Mouse (Mus musculus) mouse embryonic stem cell (cell line): Measurements from ENCODE around the gene Stx6.
"Not testable (repeated sequence)": the region's sequence is repeated elsewhere in the genome, so short reads cannot be mapped to it uniquely, and the experiment has no call there.

Experiments used
- in situ Hi-C, 2 experiments: fragments of 300-500 bp; cut with MboI; formaldehyde crosslinking; loops; 1 replicate in 1 of 2; 3 replicates in 1 of 2; pipeline ENCODE4 v1.14.3; 2019 to 2020; ENCODE audit warnings: low sequenced_read_pairs in 2 of 2, low pct_unique_long_range_greater_than_20kb in 1 of 2, mixed read lengths in 1 of 2; ENCODE audit not compliant: unreplicated experiment in 1 of 2

Stx6 gene

DNA sequence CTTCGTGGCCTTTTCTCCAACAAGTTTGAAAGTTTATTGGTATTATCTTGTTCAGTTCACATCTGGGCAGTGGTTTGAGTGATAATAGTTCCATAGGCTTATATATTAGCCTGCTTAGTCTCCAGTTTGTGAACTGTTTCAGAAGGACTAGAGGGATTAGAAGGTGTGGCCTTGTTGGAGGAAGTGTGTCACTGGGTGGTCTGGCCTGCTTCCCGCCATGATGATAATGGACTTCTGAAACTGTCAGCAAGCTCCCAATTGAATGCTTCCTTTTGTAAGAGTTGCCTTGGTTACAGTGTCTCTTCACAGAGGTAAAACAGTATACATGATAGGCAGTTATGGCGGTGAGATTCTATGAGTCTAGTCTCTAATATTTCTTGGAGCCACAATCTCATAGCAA, 9.1 kb upstream of the Stx6 start:
- in situ Hi-C loops: loop anchor here in 1 of 2 experiments (25.0 kb wide), 1 partner anchor 112 kb away; no protein-coding TSS in a partner anchor

DNA sequence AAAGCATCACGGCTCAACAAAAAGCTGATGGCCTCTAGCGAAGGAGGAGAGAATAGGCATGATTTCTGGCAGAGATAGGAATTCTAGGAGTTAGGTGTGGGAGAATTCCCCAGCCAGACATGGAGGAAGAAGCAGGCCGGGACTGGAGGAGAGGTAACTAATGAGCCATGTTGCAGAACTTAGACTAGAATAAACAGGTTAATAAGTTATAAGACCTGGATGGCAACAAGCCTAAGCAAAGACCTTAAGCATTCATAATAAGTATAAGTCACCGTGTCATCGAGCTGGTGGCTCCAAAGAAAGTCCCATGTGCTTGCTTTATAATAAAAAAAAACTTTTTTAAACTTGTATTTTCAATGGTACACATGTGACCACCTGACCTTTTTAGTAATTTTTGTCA, 7.7 kb upstream of the Stx6 start:
- in situ Hi-C loops: no loop called here

DNA sequence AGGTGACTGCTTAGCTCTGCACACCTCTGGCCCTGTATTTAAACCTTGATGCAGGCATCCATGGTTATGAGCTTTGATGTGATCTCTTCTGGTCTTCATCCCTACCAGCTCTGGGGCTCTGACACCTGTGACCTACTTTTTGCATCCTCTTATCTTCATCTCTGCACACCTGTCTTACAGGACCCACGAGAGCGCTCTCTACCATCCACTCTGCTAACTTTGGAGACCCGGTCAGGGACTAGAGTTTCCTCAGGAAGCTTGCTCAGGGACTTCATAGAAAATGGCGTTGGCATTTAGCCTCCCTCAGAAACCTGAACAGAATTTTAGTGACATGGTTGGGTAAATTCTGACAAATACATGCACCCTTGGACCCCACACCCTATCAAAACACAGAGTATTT, 4.6 kb upstream of the Stx6 start:
- in situ Hi-C loops: no loop called here

DNA sequence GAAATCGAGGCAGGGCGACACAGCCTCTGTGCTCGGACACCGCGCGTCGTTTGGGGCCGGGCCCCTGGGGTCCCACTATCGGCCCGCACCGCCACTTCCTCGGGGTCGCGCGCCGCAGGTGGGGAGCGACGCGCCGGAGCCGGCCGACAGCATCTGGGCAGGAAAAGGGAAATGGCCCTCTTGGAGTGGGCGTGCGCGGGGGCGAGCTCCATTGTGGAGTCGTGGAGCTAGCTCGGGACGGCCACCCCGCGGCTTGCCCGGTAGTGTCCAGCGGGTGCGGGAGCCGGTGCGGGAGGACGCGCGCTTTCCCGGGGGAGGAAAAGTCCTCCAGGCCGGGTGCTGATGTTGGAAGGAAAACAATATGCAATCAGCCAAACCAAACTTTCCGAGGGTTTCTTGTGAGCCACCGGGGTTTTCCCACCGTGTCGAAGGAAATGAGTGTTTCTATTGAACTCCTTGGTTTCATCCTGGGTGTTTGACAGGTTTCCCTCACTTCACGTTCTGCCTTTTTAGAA, 512 bp downstream of the Stx6 start:
- in situ Hi-C loops: no loop called here

DNA sequence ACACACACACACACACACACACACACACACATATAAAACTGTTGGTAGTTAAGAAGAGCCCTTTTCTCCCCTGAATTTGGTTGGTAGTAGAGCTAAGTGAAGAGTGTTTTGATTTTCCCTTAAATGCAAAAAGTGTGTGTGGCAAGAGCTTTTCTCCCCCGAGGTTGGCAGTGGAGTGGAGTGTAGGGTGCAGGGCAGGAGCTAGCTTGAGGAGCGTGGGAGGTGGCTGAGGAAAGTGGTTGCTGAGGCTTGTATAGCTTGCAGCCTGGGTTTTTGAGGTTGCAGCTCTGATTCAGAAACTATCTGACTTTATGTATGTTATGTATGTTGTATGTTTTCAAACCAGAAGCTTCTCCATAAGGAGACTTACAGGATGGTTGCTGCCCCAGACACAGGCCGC, 8.9 kb downstream of the Stx6 start:
- in situ Hi-C loops: no loop called here

DNA sequence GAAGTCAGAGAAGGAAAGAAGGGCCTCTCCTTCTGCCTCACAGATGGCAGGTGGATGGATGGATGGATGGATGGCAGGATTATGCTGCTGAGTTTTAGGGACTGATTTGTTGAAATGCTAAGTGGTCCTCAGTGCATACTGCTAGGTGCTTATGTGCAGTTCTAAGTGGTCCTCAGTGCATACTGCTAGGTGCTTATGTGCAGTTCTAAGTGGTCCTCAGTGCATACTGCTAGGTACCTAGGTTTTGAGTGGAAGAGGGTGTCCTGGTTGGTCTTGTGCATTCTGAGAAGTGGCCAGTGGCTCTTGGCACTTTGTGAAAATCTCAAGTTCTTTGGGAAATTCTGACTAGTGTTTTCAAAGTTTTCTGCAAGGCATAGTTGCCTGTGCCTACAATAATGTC, 11.4 kb downstream of the Stx6 start:
- in situ Hi-C loops: no loop called here

DNA sequence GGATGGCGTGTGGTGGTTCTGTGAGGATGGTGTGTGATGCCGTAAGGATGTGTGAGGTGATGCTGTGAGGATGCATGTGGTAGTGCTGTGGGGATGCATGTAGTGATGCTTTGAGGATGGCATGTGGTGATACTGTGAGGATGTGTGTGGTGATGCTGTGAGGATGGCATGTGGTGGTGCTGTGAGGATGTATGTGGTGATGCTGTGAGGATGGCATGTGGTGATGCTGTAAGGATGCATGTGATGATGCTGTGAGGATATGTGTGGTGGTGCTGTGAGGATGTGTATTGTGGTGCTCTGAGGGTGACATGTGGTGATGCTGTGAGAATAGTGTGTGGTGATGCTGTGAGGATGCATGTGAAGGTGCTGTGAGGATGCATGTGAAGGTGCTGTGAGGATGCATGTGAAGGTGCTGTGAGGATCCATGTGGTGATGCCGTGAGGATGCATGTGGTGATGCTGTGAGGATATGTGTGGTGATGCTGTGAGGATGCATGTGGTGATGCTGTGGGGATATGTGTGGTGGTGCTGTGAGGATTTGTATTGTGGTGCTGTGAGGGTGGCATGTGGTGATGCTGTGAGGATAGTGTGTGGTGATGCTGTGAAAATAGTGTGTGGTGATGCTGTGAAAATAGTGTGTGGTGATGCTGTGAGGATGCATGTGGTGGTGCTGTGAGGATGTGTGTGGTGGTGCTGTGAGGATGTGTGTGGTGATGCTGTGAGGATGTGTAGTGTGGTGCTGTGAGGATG, 14.6 kb downstream of the Stx6 start:
- in situ Hi-C loops: no loop called here

DNA sequence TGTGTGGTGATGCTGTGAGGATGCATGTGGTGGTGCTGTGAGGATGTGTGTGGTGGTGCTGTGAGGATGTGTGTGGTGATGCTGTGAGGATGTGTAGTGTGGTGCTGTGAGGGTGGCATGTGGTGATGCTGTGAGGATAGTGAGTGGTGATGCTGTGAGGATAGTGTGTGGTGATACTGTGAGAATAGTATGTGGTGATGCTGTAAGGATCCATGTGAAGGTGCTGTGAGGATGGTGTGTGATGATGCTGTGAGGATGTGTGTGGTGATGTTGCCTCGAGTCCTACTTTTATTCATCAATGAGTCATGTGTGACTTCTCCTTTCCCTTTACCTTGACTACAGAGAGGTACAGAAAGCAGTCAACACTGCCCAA, 15.1 kb downstream of the Stx6 start:
- in situ Hi-C loops: not testable (repeated sequence)

DNA sequence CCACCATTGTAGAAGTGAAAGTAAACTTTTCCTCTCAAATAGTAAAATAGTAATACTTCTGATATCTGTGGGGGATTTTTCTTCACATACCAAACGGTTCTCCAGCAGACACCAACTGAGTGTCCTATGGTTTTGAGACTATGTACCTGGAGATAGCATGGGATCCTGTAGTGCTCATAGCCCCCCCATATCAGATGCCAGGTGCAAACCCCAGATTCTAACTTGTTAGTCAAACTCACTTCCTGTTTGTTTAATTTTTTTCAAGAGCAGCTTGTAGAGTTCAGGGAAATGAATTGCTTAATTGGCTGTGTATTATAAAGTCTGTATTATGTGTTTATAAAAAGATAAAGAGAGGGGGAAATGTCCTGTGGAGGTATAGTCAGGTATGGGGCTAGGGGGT, 15.9 kb downstream of the Stx6 start:
- in situ Hi-C loops: no loop called here

DNA sequence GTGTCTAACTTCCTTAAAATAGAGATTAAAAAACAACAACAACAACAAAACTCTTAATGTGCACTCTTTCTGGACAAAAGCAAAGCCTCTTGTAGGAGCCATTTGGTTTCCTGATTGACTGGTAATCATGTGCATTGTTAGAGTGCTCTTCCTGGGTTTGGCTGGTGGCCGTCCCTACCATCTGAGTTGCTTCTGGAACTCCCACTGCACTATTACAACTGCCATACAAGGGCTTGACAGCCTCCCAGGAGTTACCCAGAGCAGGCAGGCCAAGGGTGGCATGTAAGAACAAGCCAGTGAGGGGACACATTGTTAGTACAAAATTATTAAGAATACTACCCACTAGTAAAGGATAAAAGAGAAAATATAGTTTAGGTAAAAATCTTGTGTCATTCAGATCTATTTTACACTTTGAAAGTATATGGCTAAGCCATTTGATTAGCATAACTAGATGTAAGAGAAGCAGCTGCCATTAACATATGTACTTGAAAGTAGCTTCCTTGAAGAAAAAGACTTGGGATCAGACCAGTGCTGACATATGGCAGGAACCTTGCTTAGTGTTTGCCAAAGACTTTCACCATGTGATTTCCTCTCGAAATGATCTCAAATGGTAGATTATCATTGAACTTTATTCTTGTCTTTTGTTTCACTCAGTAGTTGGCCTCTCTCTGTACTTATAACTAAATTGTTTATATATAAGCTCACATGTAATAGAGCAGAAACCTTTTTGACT, 19.8 kb downstream of the Stx6 start:
- in situ Hi-C loops: no loop called here

DNA sequence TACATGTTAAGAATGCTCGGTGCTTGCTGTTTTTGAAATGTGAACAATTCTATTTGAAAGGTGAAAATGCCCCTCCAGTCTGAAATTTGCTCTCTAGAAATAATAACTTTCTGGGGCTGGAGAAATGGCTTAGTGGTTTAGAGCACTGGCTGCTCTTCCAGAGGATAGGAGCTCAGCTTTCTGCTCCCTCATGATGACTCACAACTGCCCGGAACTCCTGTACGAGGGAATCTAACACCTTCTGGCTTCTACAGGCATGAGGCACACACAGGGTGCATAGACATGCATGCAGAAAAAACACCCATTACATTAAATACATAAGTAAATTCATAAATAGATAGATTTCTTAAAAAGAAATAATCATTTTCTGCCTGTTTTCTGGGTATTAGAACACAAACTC, 25.7 kb downstream of the Stx6 start:
- in situ Hi-C loops: no loop called here

DNA sequence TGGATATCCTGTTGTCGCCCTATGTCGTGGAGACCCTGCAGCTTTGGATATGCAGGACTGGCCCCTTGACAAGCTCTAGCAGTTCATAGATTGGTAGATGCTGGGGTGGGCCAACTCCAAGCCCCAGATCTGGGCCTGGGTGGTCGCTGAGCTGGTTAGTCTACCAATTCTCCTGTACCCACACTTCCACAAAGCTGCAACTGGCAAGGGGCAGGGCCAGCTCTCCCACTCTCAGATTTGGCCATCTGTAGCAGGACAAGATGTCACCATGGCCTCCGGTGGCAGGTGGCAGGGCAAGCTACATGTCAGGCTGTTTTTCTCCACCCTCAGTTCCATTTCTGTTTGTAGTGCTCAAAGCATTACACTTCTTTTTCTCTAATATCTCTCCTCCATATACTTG, 30.1 kb downstream of the Stx6 start:
- in situ Hi-C loops: no loop called here

DNA sequence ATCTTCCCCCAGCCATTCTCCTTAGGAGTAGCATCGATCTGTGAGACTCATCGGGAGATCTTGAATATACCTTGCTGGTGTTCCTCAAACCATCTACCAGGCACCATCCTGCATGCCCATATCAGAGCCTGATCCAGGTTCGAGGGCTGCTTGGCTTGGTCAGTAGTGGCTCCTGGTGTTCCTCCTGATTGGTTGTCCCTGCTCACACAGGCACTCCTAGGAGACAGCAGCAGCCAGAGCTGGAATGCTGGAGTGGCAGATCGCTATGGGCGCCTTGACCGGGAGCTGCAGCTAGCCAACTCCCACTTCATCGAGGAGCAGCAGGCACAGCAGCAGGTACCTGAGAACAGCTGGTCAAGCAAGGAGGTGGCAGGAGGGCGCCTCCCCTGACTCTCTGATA, 32.7 kb downstream of the Stx6 start:
- in situ Hi-C loops: no loop called here

DNA sequence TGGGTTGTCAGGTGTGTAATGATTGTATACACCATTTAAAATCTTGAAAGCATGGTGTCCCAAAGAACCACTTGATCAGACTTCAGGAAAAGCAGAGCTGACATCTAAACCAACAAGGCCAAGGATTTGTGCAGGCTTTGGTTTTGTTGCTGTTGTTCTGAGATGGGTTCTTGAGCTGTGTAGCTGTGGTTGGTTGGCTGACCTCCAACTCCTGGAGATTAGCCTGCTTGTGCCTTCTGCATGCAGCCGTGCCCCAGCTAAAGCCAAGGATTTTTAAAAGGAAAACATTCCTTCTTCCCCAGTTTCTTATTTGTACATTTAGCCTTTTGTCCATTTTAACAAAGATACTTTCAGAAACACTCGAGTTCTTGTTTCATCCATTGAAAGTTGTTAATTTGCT, 33.2 kb downstream of the Stx6 start:
- in situ Hi-C loops: no loop called here

DNA sequence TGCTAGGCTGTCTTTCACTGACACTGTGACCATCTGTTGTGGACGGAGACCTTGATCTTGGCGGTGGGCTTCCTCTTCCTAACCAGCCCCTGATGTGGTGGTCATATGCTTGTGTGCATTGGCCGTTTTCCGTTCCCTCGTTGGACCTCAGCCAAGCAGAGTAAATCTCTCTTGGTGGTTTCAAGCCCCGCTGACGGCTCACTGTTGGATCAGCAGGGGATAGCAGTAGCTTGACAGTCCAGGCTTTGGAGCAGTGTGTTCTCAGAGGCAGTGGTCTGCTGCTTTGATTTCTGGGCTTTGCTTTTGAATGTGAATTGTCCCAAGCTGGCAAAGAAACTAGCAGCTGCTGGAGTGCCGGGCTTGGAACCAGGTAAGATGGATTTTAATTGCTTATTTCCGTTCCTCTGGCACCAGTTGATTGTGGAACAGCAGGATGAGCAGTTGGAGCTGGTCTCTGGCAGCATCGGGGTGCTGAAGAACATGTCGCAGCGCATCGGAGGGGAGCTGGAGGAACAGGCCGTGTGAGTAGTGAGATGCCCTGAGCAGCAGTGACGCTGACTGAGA, 34.4 kb downstream of the Stx6 start:
- in situ Hi-C loops: no loop called here

DNA sequence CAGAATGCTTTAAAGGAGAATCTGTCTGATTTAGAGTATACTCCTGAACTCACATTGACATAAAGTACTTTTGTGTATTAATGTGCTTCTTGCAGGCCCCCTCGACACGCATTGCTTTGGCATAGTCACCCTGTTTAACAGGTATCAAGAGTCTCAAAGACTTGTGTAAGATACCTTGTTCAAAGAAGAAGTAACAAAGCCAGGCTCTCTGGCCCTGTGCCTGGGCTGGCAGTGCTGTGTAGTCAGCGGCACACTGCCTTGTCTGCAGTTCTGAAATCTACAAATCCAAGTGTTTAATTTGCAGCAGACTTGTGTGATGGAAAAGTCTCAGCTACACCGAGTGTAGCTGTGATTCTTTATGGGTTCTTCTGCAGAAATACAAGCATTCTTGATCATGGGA, 38.2 kb downstream of the Stx6 start:
- in situ Hi-C loops: no loop called here

DNA sequence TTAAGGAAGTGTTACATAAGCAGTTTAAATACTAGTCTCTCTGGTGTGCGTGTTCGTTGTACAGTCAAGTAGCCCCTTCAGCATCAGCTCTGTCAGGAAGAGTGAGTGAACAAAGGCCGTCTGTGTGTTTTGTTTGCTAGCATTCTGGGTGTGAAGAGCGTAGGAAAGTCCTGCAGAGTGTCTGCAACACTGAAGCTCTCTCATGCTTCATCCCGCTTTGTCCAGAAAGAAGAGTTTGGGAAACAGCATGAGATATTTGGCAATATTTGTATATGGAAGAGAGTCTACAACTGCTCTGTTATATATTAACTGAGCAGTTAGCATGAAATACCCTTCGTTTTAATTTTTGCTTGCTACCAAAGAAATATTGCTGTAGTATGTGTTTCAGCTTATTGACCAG, 41.0 kb downstream of the Stx6 start:
- in situ Hi-C loops: no loop called here

DNA sequence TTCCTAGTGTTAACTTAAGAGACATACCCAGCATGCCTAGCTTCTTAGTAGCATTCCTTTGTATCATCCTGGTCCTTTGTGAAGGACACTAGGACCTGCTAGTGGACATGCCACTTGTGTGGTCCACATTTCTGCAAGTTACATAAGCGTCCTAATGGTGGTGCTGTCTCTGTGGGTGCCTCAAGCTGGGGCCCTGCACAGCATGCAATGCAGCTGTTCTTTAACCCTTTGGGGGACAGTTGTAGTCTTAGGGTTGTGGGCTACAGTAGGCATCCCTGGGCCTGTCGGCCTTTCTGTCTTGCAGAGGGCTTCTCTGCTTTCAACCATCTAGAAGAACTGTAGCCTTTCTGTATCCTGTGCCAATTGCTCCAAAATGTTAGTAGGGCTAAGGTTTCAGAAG, 42.5 kb downstream of the Stx6 start:
- in situ Hi-C loops: loop anchor here (25.0 kb wide), 1 partner anchor 414 kb away; no protein-coding TSS in a partner anchor

DNA sequence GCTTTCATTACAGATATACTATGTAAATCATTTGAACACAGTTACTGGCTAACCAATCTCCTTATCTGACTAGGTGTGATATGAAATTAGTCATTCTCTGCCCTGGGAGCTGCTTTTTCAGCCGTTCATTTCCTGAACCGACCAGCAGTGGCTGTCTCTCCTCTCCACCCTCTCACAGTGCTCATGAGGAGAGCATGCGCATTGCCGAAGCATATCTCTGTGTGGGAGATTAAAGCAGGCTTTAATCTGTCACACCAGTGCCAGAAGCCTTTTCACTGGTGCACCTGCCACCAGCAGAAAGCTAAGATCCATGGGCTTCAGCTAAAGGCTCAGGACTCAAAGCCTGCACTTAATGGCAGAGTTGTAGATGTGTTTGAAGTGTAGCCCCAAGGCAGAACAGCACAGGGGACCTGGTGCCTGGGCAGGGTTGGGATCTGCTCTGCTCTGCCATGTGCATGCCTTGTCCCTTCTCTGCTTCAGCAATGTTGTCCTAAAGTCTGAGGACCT, 42.9 kb downstream of the Stx6 start:
- in situ Hi-C loops: loop anchor here (25.0 kb wide), 1 partner anchor 414 kb away; no protein-coding TSS in a partner anchor
